Mouse (Mus musculus): ENCODE measurements around the gene Pigm. TPM values are rescaled to one million over a fixed set of nuclear protein-coding genes. Genes with fewer than 3 reads are reported as not detected.

Gene Pigm
- polyA plus RNA-seq, 1 experiment from 2014 or later, result 9.9 TPM

DNA sequence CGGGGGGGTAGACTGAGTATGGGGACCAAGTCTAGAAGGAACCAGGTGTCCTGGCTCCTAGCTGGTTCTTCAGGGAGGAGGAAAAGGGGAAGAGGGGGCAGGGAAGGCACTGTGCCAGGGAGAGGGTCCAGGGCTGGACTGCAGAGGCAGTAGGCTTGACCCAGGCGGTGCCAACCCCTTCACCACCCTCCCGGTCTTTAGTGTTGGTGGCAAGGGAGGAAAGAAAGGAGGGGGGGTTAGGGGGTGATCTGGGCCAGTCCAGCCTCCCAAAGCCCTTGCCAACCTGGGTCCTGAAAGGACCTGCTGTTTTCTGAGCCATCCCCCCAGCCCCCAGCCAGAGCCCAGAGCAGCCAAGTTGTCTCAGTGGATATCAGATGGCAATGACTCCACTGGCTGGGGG, 33.6 kb upstream of the Pigm start:
- DNase-seq (no peak), ATAC-seq (ENCODE audit: insufficient read depth) (no peak)
- H3K27ac ChIP-seq (ENCODE audit: low read depth), result no peak overlapping the region
- H3K27me3 ChIP-seq (ENCODE audit: insufficient read depth, low read length), result peaks cover 27% of the 10 kb centered on the region
- no peak overlapping the region for H3K9ac ChIP-seq
- 89% methylated on average over 3 of the region's 3 CpGs for WGBS
- H3K4me1 ChIP-seq (ENCODE audit: insufficient read depth), result no peaks in the 10 kb centered on the region; the same call in 1 of the 2 replicates
- no peak for TF ChIP-seq CTCF (IDR thresholded peaks at IDR 0.05; ENCODE audit: low read depth)
- no peaks in the 10 kb centered on the region for H3K9me3 ChIP-seq (ENCODE audit: low read depth, low read length)
- no peak overlapping the region for H3K4me2 ChIP-seq
- no peak overlapping the region for H3K4me3 ChIP-seq (ENCODE audit: low read depth, low read length)
- H3K36me3 ChIP-seq (ENCODE audit: insufficient read depth), result no peaks in the 10 kb centered on the region

DNA sequence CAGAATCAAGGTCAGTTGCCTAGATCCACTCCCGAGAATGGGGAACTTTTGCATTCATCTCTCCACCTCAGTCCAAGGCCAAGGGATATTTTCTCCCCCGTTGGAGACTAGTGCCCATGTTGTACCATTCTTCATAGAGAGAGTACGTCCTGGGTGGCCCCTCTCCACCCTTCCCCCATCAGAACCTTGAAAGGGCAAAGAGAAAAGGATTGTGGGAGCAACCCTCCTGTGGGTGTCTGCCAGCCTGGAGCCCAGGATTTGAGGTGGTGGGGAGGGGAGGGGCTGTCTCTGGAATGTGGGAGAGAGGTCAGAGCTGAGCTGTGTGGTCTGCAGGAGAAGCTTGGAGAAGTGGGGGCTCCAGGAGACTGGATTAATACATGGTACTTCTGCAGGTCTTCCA, 32.4 kb upstream of the Pigm start:
- H3K4me1 ChIP-seq (ENCODE audit: insufficient read depth), result no peaks in the 10 kb centered on the region; the same call in 1 of the 2 replicates
- no peak for ATAC-seq (ENCODE audit: insufficient read depth)
- no peak overlapping the region for H3K4me2 ChIP-seq
- no peaks in the 10 kb centered on the region for H3K36me3 ChIP-seq (ENCODE audit: insufficient read depth)
- H3K9me3 ChIP-seq (ENCODE audit: low read depth, low read length), result no peaks in the 10 kb centered on the region
- 49% methylated on average over 3 of the region's 3 CpGs for WGBS
- no peak for DNase-seq
- no peak overlapping the region for H3K9ac ChIP-seq
- H3K27ac ChIP-seq (ENCODE audit: low read depth), result no peak overlapping the region
- no peak for TF ChIP-seq CTCF (IDR thresholded peaks at IDR 0.05; ENCODE audit: low read depth)
- H3K27me3 ChIP-seq (ENCODE audit: insufficient read depth, low read length), result peaks cover 27% of the 10 kb centered on the region
- no peak overlapping the region for H3K4me3 ChIP-seq (ENCODE audit: low read depth, low read length)

DNA sequence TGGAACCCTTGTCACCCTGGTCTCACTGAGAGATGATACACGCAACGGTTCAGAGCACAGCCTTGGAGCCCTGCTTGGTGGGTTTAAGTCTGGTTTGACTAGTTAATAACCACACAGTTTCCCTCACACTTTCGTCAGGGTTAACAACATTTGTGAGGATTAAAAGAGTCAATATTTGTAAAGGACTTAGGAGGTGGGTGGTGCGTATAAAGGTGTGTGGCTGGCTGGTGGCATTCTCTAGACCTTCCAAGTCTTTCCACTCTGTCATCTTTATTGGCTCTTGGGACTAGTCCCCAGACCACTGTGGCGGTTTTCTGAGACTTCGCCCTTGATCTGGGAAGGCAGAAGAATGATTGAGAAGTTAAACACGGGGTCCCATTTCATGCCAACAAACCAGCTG, 31.5 kb upstream of the Pigm start:
- Histone ChIP-seq H3K27me3 (ENCODE audit: insufficient read depth, low read length) (peaks cover 23% of the 10 kb centered on the region), H3K9ac (no peak overlapping the region), H3K4me1 (ENCODE audit: insufficient read depth) (no peaks in the 10 kb centered on the region; the same call in 1 of the 2 replicates), H3K9me3 (ENCODE audit: low read depth, low read length) (no peaks in the 10 kb centered on the region), H3K27ac (ENCODE audit: low read depth) (peak overlapping the region; percentile 42; the same call in 1 of the 2 replicates), H3K4me3 (ENCODE audit: low read depth, low read length) (no peak overlapping the region), H3K4me2 (0 out of 2 replicates have a peak overlapping the region, but pooled peaks have one; percentile 8), H3K36me3 (ENCODE audit: insufficient read depth) (no peaks in the 10 kb centered on the region)
- TF ChIP-seq CTCF (IDR thresholded peaks at IDR 0.05; ENCODE audit: low read depth), result no peak
- ATAC-seq (ENCODE audit: insufficient read depth), result peak; percentile 21; the same call in 1 of the 2 replicates
- 52% methylated on average over 7 of the region's 7 CpGs for WGBS
- peak; percentile 29 for DNase-seq

DNA sequence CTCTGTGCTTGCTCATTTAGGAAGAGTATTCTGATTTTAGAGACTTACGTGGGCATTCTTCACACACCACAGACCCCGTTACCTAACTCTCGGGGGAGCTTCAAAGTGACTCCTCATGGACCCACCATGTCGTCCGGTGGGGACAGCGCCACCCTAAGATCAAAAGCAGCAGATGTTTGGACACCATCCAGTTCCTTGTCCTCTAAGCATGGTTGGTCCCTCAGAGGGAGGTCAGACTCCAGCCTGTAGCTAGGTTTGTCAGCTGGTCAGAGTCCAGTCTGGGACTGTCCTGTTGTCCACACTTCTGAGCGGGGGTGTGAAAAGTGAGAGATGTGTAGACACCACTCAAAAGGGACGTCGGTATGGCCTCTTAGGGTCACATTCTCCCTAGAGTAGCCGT, 29.6 kb upstream of the Pigm start:
- Histone ChIP-seq H3K4me2 (no peak overlapping the region), H3K27me3 (ENCODE audit: insufficient read depth, low read length) (peaks cover 22% of the 10 kb centered on the region; the same call in 1 of the 2 replicates), H3K9ac (no peak overlapping the region), H3K9me3 (ENCODE audit: low read depth, low read length) (no peaks in the 10 kb centered on the region), H3K4me3 (ENCODE audit: low read depth, low read length) (no peak overlapping the region), H3K27ac (ENCODE audit: low read depth) (no peak overlapping the region), H3K4me1 (ENCODE audit: insufficient read depth) (no peaks in the 10 kb centered on the region), H3K36me3 (ENCODE audit: insufficient read depth) (no peaks in the 10 kb centered on the region)
- no peak for ATAC-seq (ENCODE audit: insufficient read depth)
- 75% methylated on average over 10 of the region's 10 CpGs for WGBS
- no peak for TF ChIP-seq CTCF (IDR thresholded peaks at IDR 0.05; ENCODE audit: low read depth)
- no peak for DNase-seq

DNA sequence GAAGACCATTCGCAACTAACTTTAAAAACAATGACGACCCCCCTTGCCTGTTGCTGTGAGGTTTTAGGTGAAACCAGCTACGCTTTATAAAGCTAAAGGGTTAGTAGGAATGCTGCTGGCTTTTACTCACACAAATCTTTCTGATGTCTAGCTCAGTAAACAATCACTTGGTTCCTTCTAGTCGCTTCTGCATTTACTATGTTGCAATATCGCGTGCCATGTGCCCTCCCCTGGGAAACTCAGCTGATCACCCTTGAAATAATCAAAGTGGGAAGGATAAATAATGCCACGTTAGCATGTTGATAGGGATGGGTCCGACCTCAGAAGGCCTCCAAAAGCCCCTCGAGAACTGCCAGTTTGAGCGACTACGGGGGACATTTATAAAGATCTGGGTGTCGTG, 29.0 kb upstream of the Pigm start:
- WGBS, result 78% methylated on average over 12 of the region's 12 CpGs
- Histone ChIP-seq H3K9me3 (ENCODE audit: low read depth, low read length) (no peaks in the 10 kb centered on the region), H3K27ac (ENCODE audit: low read depth) (no peak overlapping the region), H3K4me2 (no peak overlapping the region), H3K9ac (no peak overlapping the region), H3K4me1 (ENCODE audit: insufficient read depth) (no peaks in the 10 kb centered on the region), H3K27me3 (ENCODE audit: insufficient read depth, low read length) (peaks cover 16% of the 10 kb centered on the region; the same call in 1 of the 2 replicates), H3K36me3 (ENCODE audit: insufficient read depth) (no peaks in the 10 kb centered on the region), H3K4me3 (ENCODE audit: low read depth, low read length) (no peak overlapping the region)
- ATAC-seq (ENCODE audit: insufficient read depth) (no peak), DNase-seq (no peak)
- no peak for TF ChIP-seq CTCF (IDR thresholded peaks at IDR 0.05; ENCODE audit: low read depth)

DNA sequence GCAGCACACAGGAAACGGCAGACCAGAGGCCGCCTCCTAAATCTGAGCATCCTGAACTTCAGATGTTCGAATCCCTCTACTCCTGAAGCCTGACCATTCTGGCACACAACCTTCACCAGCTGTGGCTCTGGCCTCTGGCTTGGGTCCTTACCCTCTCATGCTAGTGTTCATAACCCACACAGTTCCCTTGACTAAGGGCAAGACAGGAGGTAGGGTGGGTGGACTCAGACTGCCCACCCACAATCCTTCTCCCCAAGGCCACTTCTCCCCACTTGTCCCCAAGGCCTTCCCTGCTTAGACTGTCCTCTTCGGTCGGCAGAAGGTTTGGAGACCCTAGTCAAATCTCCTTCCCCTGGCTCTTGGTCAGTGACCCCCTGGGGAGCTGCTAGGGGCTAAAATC, 26.8 kb upstream of the Pigm start:
- no peak overlapping the region for H3K4me3 ChIP-seq (ENCODE audit: low read depth, low read length)

DNA sequence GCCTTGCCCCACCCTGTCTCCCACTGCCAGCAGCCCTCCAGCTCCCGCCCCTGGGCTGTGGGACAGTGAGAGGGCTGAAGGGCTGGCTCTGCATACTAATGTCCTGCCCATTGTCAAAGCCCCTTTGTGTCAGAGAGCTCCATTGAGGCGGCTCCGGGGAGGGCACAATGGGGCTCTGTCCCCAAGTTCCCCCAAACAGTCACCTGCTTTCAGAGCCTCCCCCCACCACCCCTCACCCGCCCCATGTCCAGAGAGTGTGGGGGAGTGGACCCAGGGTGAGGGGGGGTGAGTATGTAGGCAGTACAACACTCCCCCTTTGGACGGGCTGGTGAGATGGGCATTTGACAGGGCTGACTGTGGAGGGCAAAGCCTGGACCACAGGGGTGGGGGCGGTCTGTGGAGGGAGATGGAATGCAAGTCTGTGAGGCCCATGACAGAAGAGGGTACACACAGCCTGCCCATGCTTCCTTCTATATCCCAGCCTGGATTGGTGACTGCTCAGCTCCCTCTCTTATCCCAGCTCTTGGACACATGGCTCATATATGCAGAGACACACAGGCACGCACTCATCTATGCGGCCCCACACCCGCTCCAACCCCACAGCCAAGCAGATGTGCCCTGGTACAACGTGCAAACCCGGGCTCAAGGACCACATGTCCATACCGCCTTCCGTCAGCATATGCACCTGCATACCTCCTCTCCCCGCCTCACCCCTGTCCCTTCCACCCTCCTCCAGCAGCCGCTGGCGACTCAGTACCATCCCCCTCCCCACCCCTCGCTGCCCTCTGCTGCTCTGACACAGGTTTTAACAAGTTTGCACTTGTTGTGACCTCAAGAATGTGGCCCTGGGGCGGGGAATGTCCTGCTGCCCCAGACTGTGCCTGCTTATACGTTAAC, 26.2 kb upstream of the Pigm start:
- H3K9me3 ChIP-seq (ENCODE audit: low read depth, low read length), result no peaks in the 10 kb centered on the region
- peaks cover 10% of the 10 kb centered on the region; the same call in 1 of the 2 replicates for H3K27me3 ChIP-seq (ENCODE audit: insufficient read depth, low read length)
- no peak overlapping the region for H3K4me2 ChIP-seq
- DNase-seq, result peak; percentile 50
- no peak for TF ChIP-seq CTCF (IDR thresholded peaks at IDR 0.05; ENCODE audit: low read depth)
- WGBS, result 16% methylated on average over 19 of the region's 19 CpGs
- no peaks in the 10 kb centered on the region for H3K36me3 ChIP-seq (ENCODE audit: insufficient read depth)
- peak; percentile 73 for ATAC-seq (ENCODE audit: insufficient read depth)
- H3K27ac ChIP-seq (ENCODE audit: low read depth), result no peak overlapping the region
- no peak overlapping the region for H3K9ac ChIP-seq
- H3K4me3 ChIP-seq (ENCODE audit: low read depth, low read length), result no peak overlapping the region
- no peaks in the 10 kb centered on the region for H3K4me1 ChIP-seq (ENCODE audit: insufficient read depth)

More for the DNA sequence above, 26.8 kb upstream of the Pigm start:
- no peak overlapping the region for H3K9ac ChIP-seq
- no peak for ATAC-seq (ENCODE audit: insufficient read depth)
- no peak overlapping the region for H3K27ac ChIP-seq (ENCODE audit: low read depth)
- peaks cover 10% of the 10 kb centered on the region; the same call in 1 of the 2 replicates for H3K27me3 ChIP-seq (ENCODE audit: insufficient read depth, low read length)
- no peak for TF ChIP-seq CTCF (IDR thresholded peaks at IDR 0.05; ENCODE audit: low read depth)
- no peaks in the 10 kb centered on the region for H3K4me1 ChIP-seq (ENCODE audit: insufficient read depth)
- H3K4me2 ChIP-seq, result no peak overlapping the region
- no peak for DNase-seq
- H3K9me3 ChIP-seq (ENCODE audit: low read depth, low read length), result no peaks in the 10 kb centered on the region
- no peaks in the 10 kb centered on the region for H3K36me3 ChIP-seq (ENCODE audit: insufficient read depth)
- WGBS, result 66% methylated on average over 5 of the region's 5 CpGs

All from lung, embryonic 14.5 days (tissue).